Mouse (Mus musculus): ENCODE data around the gene Rprd1b.

Gene Rprd1b

DNA sequence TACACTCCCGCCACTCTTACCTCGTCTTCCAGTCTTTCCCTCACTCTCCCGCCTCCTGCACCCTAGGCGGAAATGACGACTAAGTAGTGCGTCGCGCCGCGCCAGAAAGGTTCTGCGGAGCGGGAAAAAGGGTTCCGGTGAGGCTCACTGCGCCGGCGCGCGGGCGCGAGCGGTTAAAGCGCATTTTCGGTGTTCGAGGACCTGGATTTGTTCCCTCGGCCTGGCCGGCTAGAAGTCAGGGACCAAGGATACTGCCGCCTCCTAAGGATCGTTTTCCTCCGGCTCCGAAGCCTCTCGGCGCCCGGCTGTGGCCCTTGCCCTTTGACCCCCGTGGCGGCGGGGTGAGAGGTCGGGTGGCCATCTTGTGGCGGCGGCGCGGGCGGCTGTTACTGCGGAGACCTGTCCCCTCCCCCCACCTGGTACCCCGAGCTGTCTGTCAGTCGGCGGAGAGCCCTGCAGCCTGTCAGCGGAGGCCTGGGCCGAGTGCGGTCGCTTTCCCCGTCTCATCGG lies at the start of gene Rprd1b, which contains the start of gene Tti1:
Gene Rprd1b, plus strand, starts transcription at position 144 of the 510 bp plus-strand sequence.
Gene Tti1, minus strand, starts transcription at position 80 of the 510 bp plus-strand sequence.
- peak; percentile 83 for DNase-seq (ENCODE audit: extremely low read depth, low read depth)

DNA sequence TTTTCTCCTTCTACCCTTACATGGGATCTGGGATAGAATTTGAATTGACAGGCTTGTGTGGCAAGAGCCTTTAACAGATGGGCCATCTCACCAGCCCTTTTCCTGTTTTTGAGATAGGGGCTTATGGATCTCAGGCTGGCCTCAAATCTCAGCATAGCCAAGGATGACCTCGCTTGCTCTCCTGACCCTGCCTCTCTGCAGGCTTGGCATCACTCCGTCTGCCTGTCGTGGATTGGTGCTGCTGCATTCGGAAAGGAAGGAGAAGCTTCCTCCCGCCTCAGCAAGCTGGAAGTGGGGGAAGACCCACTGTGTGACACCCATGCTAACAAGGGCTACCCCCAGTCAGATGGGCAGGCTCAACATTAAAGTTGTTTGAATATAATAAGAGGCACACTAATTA lies 49.1 kb upstream of the Rprd1b start:
- DNase-seq (ENCODE audit: extremely low read depth, low read depth): no peak

DNA sequence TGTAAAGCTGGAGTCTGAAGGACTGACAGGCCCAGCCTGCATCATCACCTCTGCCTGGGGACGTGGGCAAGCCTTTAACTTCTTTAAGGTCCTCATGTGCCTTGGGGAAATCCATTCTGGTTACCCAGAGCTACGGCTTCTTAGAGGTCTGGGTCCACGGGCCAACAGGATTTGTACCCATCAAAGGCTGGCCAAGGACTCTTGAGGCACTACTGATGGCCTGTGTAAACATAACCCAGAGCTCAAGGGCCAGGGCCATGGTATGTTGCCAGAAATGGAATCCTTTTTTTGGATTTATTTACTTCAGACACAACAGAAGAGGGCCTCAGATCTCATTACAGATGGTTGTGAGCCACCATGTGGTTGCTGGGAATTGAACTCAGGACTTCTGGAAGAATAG lies 45.6 kb upstream of the Rprd1b start:
- DNase-seq (ENCODE audit: extremely low read depth, low read depth): no peak

DNA sequence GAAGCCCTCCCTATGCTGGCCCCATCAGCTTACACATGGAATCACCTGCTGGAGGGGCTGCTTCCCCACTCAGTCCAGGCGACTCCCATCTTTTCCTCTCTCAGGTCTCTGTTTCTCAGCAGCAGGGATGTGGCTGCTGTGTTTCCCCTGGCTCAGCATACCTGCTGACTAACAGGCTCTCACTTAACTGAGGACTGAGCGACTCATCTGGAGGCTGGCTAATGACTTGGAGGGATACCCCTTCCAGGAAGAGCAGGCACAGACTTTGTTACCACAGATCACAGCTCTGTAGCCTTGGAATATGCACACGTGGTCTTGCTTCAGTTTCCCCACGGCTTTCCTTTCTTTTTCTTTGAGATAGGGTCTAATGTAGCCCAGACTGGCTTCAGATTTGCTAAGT lies 45.0 kb upstream of the Rprd1b start:
- no peak for DNase-seq (ENCODE audit: extremely low read depth, low read depth)

DNA sequence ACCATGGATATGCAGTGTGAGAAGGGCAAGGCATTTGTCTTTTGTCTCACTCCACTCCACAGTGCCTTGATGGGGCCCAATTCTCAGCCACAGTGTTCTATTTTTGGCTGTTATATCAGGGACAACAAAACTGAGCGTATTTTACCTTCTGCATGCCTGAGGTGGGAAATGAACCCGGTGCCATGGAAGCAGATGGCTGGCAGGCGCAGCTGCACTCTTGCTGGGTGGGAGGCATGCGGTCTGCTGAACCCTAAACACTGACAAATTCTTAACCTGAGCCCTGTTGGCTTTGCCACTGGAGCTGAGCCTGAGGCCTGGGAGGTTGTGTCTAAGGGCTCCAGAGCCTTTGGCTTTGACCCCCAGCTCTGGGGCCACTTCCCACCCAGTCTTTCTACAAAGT lies 42.7 kb upstream of the Rprd1b start:
- DNase-seq (ENCODE audit: extremely low read depth, low read depth): no peak

DNA sequence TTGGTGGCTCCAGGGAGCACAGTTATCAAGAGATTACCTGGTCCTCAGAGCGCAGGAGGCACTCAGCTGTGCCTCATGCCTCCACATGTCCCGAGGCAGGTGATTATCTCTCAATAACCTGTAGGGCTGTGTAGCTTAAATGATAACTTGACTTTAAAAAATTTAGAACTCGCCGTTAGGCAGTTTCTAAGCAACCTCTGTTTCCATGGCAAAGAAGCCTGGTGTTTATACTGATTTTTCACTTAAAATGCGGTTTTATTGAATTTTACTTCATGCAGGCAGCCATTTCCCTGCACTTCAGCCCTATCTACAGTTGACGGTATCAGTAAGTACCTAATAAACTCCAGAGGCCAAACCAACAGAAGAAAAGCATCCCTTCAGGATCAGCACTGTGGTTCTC lies 42.1 kb upstream of the Rprd1b start:
- no peak for DNase-seq (ENCODE audit: extremely low read depth, low read depth)

DNA sequence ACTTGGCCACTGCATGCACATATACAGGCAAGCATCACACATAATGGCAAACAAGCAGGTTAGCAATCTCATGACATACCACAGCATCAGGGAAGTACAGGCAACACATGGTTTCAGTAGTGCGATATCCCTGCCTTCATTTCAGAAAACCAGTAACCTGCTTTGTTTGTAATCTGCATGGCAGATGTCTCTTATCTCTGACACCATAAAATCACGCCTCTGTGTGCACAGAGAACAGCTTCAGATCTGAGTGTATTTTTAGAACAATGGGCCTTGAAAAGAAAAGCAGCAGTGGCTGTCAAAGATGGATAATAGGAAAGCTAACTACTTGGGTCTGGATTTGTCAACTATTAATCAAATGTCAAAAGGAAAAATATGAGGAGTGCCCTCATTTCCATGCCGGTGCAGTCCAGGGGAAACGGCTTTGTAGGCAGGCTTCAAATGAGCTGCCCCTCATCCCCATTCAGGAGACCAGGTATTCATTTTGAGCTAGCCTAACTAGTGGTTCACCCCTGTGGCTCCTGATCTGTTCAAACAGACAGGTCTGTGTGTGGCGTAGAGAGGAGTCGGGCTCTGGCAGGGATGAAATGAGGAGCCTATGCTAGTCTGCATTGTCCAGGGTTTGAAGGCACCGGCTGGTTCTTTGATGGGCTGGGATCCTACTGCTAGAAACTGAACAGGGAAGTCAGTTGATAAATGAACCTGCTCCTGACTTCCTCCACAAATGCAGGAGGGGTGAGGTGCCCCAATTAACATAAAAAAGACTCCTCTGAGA lies 39.7 kb upstream of the Rprd1b start:
- DNase-seq (ENCODE audit: extremely low read depth, low read depth): no peak

DNA sequence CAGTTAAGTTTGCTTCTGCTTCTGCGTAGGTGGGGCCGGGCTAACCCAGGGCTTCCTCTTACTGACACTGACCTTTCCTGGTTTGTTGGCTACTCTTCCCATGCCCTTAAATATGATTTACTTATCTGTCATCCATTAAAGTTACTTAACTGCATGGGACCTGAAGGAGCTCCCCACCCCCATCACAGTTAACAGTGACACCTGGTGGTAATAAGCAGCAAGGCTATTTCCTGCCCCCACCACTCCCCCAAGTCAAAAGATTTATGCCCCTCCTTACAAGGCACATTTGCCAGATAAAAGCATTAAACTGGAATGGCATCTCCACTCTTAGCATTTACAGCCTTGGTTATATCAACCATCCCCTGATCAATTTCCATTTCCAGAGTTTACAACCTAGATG lies 38.4 kb upstream of the Rprd1b start:
- no peak for DNase-seq (ENCODE audit: extremely low read depth, low read depth)

DNA sequence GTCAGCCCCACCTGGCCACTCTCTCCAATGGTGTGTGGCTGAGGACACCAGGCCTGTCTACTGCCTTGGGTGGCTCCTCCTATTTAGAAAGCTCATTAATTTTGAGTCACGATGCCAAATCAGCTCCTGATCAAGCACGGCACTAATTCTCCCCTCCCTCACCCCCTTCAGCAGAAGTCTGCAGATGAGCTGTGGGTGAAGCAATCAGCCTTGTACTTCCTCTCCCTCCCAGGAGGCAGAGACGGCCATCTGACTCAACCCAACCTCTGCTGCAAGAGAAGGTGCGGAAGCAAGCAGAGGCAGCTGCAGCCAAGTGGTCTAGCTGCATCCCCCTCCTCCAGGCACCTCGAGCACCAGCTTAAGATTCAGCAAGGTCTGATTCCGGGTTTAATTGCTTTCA lies 37.3 kb upstream of the Rprd1b start:
- DNase-seq (ENCODE audit: extremely low read depth, low read depth): no peak

DNA sequence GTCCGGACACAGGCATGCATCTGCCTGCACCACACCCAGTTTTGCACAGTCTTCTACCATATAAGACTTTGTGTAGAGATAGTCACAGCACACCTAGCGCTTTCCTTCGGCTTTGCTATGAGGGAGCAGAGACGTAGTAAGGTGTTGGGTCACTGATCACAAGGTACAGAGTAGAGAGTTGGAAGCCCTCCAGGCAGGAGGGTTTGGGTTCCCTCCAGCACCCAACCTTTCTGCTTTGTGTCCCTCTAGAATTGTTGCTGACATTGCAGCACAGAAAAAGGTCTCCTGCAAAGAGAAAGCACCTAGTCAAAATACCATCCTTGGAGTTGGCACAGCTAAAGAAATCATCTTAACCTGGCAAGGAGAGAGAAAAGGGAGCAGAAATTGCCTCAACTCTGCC lies 35.8 kb upstream of the Rprd1b start:
- no peak for DNase-seq (ENCODE audit: extremely low read depth, low read depth)

DNA sequence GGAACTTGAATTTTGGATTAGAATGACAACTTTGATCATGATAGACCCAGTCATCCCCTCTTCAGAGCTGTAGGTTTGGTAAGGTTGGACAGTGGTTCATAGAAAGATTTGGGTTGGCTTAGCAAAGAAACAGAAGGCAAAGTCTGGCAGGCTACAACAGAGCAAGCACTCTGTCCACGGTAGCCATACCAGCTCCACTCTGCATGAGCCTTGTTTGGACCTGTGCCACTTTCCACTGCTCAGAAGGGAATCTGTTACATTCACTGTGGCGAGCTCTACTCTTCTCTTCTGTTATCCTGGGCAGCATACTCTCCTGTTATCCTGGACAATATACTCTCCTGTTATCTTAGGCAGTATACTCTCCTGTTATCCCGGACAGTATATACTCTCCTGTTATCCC lies 29.5 kb upstream of the Rprd1b start:
- no peak for DNase-seq (ENCODE audit: extremely low read depth, low read depth)

DNA sequence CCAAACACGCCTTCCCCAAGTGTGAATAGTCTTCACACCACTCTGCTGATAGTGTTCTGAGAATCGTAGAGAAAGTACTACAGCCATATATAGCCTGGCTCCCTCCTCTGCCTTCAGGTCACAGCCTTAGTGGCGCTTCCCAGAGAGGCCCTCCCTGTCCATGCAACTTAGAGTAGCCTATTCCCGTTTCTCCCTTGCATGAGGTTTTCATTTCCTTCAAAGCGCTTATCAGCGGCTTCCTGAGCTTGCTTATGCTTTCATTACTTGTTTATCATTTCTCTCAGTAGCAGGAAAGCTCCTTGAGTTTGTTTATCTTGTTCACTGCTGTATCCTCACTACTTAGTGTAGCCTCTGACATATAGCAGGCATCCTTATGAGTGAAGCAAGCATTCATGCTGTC lies 23.7 kb upstream of the Rprd1b start:
- no peak for DNase-seq (ENCODE audit: extremely low read depth, low read depth)

DNA sequence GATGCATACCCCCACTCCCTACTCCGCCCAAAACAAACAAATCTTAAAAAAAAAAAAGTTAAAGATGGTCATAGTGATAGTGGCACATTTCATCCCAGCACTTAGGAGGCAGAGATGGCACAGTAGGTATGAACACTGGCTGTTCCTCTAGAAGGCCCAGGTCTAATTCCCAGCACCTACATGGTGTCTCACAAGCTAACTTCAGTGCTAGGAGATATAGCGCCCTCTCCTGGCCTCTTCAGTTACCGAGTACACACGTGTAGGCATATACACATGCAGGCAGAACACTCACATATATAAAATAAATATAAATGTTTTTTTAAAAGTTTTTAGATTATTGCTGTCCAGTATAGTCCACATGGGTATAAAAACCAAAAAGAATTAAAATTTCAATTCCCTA lies 22.7 kb upstream of the Rprd1b start:
- DNase-seq (ENCODE audit: extremely low read depth, low read depth): no peak

DNA sequence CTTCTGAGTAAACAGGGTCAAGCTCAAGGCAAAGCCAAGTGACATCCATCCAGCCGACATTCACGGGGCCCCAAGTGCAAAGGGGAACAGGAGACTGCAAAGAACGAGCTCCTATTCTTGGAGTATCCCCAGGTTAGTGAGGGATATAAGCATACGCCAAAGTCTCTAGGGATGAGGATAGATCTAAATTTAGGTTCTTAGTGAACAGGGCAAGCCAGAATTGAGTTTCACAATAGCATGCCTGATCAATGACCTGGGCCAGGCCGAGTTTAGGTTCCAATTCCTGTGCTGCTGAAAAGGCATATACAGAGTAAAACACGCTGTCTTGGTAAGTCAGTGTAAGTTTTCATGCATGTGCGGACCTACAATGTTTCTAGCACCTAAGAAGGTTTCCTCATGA lies 18.9 kb upstream of the Rprd1b start:
- DNase-seq (ENCODE audit: extremely low read depth, low read depth): no peak

DNA sequence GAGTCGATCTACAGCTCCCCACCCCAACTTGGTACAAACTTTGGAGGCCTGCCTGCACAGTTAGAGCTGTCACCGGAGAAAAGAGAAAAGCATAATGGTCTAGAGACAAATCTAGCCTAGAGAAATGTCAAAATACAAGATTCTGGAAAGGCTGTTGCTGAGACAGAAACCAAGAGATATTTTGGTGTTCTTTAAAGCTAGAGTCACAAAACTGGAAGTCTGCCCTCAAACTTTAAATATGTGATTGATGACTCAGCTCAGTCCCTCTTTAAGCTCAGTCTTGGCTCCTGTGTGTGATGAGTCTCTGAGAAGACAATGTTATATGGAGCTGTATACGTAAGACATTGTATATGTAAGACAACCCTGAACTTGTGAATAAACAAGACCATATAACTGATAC lies 15.7 kb upstream of the Rprd1b start:
- DNase-seq (ENCODE audit: extremely low read depth, low read depth): no peak

DNA sequence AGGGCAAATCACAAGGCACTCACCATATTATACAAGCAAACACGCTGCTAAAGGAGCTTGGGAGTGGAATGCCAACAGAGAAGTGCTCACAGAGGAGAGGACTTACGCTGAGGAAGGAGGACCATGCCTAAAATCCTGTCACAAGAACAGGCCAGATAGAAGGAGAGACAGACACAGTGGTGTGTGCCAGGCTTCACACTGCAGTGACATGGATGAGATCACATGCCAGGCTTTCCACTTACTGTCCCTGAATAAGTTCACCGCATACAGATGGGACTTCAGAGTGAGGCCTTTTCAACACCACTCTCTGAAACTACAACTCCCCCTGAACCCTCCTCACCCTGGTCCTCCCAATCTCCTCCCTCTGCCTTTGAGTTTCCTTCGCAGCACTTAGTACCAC lies 11.0 kb upstream of the Rprd1b start:
- DNase-seq (ENCODE audit: extremely low read depth, low read depth): no peak

DNA sequence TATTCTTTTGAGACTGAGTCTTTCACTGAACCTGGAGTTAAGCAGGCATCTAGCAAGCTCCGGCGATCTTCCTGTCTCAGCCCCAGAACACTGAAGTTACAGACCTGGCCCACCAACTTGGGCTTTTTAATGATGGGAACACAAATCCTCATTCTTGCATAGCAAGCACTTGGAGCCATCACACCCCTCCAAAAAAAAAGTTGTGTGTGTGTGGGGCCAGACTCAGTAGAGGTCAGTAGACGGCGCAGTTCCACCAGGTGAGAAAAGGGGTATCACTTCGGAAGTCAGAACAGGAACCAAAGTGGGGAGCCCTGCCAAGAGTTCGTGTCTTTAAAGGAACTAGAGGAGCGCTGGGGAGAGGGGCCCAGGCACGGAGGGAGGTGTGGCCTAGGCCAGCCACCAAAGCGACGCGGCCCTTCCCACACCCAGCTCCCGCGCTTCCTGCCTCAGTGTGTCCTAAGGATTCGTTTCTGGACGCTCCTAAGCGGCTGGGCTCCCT lies 393 bp upstream of the Rprd1b start:
- no peak for DNase-seq (ENCODE audit: extremely low read depth, low read depth)

DNA sequence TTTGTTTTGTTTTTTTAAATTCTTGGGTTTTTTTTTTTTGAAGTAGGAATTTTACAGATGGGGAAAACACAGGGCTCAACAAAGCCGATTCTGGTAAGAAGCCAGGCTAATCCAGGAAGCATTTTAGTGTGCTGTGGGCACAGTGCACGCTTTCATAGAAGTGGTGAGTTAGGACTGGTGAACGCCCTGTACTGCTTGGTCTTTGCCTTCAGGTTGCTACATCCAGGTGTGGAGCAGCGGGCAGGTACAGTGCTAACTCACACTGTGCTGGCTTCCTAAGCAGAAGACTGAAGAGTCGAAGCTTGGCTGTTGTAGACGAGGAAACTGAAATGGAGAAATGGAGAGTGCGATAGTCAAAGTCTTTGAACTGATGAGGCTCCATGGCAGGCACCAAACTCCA lies 1.7 kb downstream of the Rprd1b start:
- no peak for DNase-seq (ENCODE audit: extremely low read depth, low read depth)

DNA sequence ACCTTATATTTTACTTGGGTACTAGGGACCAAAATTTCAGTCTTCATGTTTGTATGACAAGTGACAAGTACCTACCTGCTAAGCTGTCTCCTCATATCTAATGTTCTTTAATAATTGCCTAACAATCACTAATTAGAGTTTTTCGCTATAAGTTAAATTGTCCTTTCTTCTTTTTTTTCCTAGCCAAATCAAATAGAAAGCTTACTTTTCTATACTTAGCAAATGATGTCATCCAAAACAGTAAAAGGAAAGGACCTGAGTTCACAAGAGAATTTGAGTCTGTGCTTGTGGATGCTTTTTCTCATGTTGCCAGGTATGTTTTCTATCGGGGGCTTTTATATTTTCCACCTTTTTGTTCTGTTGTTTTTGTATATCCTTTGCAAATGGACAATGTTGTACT lies 7.5 kb downstream of the Rprd1b start:
- no peak for DNase-seq (ENCODE audit: extremely low read depth, low read depth)

DNA sequence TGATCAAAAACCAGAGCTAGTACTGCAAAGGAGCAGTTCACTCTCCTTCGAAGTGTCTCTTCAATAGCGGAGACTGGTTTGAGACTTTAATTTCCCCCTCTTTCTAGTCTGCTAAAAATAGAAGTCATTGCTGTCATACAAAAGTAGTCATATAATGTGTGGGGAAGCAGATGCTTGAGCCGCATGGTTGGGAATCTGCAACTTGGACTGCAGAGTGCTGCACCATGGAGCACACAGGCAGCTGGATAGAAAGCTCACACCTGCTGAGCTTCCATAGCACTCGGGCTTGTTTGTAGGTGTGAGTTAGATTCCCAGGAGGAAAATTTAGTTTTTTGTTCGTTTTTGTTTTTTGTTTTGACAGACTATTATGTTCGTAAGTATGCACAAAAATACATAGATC lies 8.1 kb downstream of the Rprd1b start:
- DNase-seq (ENCODE audit: extremely low read depth, low read depth): no peak

DNA sequence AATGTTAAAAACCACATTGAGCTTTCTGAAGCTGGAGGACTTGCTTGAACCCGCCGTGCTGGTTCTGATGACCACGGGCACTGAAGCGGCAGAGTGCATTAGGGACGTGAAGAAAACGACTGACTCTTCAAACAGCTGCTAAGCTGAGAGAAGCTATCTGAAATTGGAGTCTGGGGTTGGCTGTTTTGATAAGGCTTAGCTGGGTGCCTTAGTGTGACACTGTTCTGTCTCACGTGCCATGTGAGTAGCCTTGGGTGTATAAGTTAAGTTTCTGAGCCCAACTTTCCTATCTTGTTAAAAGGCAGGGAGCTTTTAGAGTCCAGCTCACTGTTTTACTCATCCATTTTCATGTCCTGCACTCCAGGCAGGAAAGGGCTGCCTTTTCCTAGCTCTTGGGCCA lies 8.7 kb downstream of the Rprd1b start:
- no peak for DNase-seq (ENCODE audit: extremely low read depth, low read depth)

DNA sequence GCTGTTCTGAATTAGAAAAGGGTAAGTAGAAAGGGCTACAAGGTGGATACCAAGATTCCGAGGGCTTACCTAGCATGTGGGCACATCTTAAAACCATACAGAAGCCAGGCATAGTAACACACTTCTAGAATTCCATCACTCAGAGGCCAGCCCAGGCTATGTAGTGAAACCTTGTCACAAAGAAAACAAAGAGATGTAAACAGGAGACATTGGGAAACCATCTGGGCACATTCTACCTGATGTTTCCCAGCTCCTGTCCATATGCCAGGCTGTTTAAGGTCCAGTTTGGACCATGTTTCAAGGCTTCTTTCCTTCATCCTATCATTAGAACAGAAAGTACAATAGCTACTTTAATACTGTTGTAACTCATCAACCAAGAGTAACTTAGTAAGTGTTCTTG lies 9.3 kb downstream of the Rprd1b start:
- no peak for DNase-seq (ENCODE audit: extremely low read depth, low read depth)

DNA sequence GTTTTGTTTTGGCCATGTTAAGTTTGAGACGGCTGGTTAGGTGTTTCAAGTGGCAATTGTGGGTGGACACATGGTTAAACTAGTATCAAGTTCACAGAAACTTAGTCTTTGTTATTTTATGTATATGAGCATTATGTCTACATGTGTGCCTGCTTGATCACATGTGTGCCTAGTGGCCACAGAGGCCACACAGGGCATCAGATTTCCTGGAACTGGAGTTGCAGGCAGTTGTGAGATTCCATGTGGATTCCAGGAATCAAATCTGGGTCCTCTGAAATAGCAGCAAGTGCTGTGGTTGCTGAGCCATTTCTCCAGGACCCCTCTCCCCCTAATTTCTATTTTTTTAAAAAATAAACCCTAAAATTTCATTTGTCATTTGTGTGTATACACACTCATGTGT lies 11.4 kb downstream of the Rprd1b start:
- DNase-seq (ENCODE audit: extremely low read depth, low read depth): no peak

All from MEL-GATA-1-ER (cell line).